Mouse (Mus musculus): ENCODE measurements around the gene Cd28. TPM values are rescaled to one million over a fixed set of nuclear protein-coding genes. Genes with fewer than 3 reads are reported as not detected.

Gene Cd28
- polyA plus RNA-seq, 1 experiment = 0.02 TPM

GRCm38 (mm10) chr1:60702641-60703040, 14.0 kb upstream of the Cd28 start:
- no peak overlapping the region for H3K4me3 ChIP-seq (ENCODE audit: control insufficient read depth, low read depth, low read length)
- no peaks in the 10 kb centered on the region for H3K36me3 ChIP-seq (ENCODE audit: control insufficient read depth, insufficient read depth, low read length)
- no peaks in the 10 kb centered on the region for H3K27me3 ChIP-seq (ENCODE audit: control insufficient read depth, insufficient read depth, low read length)
- no peak overlapping the region for H3K27ac ChIP-seq (ENCODE audit: control insufficient read depth, insufficient read depth, low read depth, low read length)
- TF ChIP-seq CTCF (IDR thresholded peaks at IDR 0.05; ENCODE audit: control insufficient read depth, insufficient read depth, insufficient replicate concordance, low read depth, low read length) (no peak), POLR2A (IDR thresholded peaks at IDR 0.05; ENCODE audit: control insufficient read depth, low read depth, low read length) (no peak)
- H3K4me1 ChIP-seq (ENCODE audit: control insufficient read depth, insufficient read depth, low read length) = no peaks in the 10 kb centered on the region

- Histone ChIP-seq H3K4me3 (ENCODE audit: control insufficient read depth, low read depth, low read length) (no peak overlapping the region), H3K27me3 (ENCODE audit: control insufficient read depth, insufficient read depth, low read length) (no peaks in the 10 kb centered on the region), H3K4me1 (ENCODE audit: control insufficient read depth, insufficient read depth, low read length) (no peaks in the 10 kb centered on the region), H3K36me3 (ENCODE audit: control insufficient read depth, insufficient read depth, low read length) (no peaks in the 10 kb centered on the region), H3K27ac (ENCODE audit: control insufficient read depth, insufficient read depth, low read depth, low read length) (no peak overlapping the region)
- TF ChIP-seq CTCF (IDR thresholded peaks at IDR 0.05; ENCODE audit: control insufficient read depth, insufficient read depth, insufficient replicate concordance, low read depth, low read length) (no peak), POLR2A (IDR thresholded peaks at IDR 0.05; ENCODE audit: control insufficient read depth, low read depth, low read length) (no peak)
Measured at GRCm38 (mm10) chr1:60713238-60713637, 3.4 kb upstream of the Cd28 start.

- Histone ChIP-seq H3K27ac (ENCODE audit: control insufficient read depth, insufficient read depth, low read depth, low read length) (no peak overlapping the region), H3K4me1 (ENCODE audit: control insufficient read depth, insufficient read depth, low read length) (no peaks in the 10 kb centered on the region), H3K4me3 (ENCODE audit: control insufficient read depth, low read depth, low read length) (no peak overlapping the region), H3K36me3 (ENCODE audit: control insufficient read depth, insufficient read depth, low read length) (no peaks in the 10 kb centered on the region), H3K27me3 (ENCODE audit: control insufficient read depth, insufficient read depth, low read length) (no peaks in the 10 kb centered on the region)
- TF ChIP-seq POLR2A (IDR thresholded peaks at IDR 0.05; ENCODE audit: control insufficient read depth, low read depth, low read length) = no peak
- TF ChIP-seq CTCF (IDR thresholded peaks at IDR 0.05; ENCODE audit: control insufficient read depth, insufficient read depth, insufficient replicate concordance, low read depth, low read length) = no peak
Measured at GRCm38 (mm10) chr1:60715651-60716196, 876 bp upstream of the Cd28 start.

- H3K4me1 ChIP-seq (ENCODE audit: control insufficient read depth, insufficient read depth, low read length) = no peaks in the 10 kb centered on the region
- H3K4me3 ChIP-seq (ENCODE audit: control insufficient read depth, low read depth, low read length) = no peak overlapping the region
- no peak for TF ChIP-seq POLR2A (IDR thresholded peaks at IDR 0.05; ENCODE audit: control insufficient read depth, low read depth, low read length)
- TF ChIP-seq CTCF (IDR thresholded peaks at IDR 0.05; ENCODE audit: control insufficient read depth, insufficient read depth, insufficient replicate concordance, low read depth, low read length) = no peak
- H3K27ac ChIP-seq (ENCODE audit: control insufficient read depth, insufficient read depth, low read depth, low read length) = no peak overlapping the region
- H3K27me3 ChIP-seq (ENCODE audit: control insufficient read depth, insufficient read depth, low read length) = no peaks in the 10 kb centered on the region
- H3K36me3 ChIP-seq (ENCODE audit: control insufficient read depth, insufficient read depth, low read length) = no peaks in the 10 kb centered on the region
Measured at GRCm38 (mm10) chr1:60718580-60718979, 2.0 kb downstream of the Cd28 start.

- H3K36me3 ChIP-seq (ENCODE audit: control insufficient read depth, insufficient read depth, low read length) = no peaks in the 10 kb centered on the region
- no peak for TF ChIP-seq POLR2A (IDR thresholded peaks at IDR 0.05; ENCODE audit: control insufficient read depth, low read depth, low read length)
- TF ChIP-seq CTCF (IDR thresholded peaks at IDR 0.05; ENCODE audit: control insufficient read depth, insufficient read depth, insufficient replicate concordance, low read depth, low read length) = no peak
Measured at GRCm38 (mm10) chr1:60723555-60723954, 7.0 kb downstream of the Cd28 start.

GRCm38 (mm10) chr1:60731940-60732339, 15.3 kb downstream of the Cd28 start:
- H3K27ac ChIP-seq (ENCODE audit: control insufficient read depth, insufficient read depth, low read depth, low read length) = no peak overlapping the region
- H3K27me3 ChIP-seq (ENCODE audit: control insufficient read depth, insufficient read depth, low read length) = no peaks in the 10 kb centered on the region
- no peak overlapping the region for H3K4me3 ChIP-seq (ENCODE audit: control insufficient read depth, low read depth, low read length)
- no peaks in the 10 kb centered on the region for H3K36me3 ChIP-seq (ENCODE audit: control insufficient read depth, insufficient read depth, low read length)
- TF ChIP-seq POLR2A (IDR thresholded peaks at IDR 0.05; ENCODE audit: control insufficient read depth, low read depth, low read length) = no peak
- TF ChIP-seq CTCF (IDR thresholded peaks at IDR 0.05; ENCODE audit: control insufficient read depth, insufficient read depth, insufficient replicate concordance, low read depth, low read length) = no peak
- no peaks in the 10 kb centered on the region for H3K4me1 ChIP-seq (ENCODE audit: control insufficient read depth, insufficient read depth, low read length)

More at GRCm38 (mm10) chr1:60723555-60723954, 7.0 kb downstream of the Cd28 start:
- Histone ChIP-seq H3K27me3 (ENCODE audit: control insufficient read depth, insufficient read depth, low read length) (no peaks in the 10 kb centered on the region), H3K4me3 (ENCODE audit: control insufficient read depth, low read depth, low read length) (no peak overlapping the region), H3K27ac (ENCODE audit: control insufficient read depth, insufficient read depth, low read depth, low read length) (no peak overlapping the region), H3K4me1 (ENCODE audit: control insufficient read depth, insufficient read depth, low read length) (no peaks in the 10 kb centered on the region)

GRCm38 (mm10) chr1:60735072-60735907, 18.7 kb downstream of the Cd28 start:
- H3K27me3 ChIP-seq (ENCODE audit: control insufficient read depth, insufficient read depth, low read length) = no peaks in the 10 kb centered on the region
- H3K36me3 ChIP-seq (ENCODE audit: control insufficient read depth, insufficient read depth, low read length) = no peaks in the 10 kb centered on the region
- H3K4me1 ChIP-seq (ENCODE audit: control insufficient read depth, insufficient read depth, low read length) = no peaks in the 10 kb centered on the region
- TF ChIP-seq POLR2A (IDR thresholded peaks at IDR 0.05; ENCODE audit: control insufficient read depth, low read depth, low read length) (no peak), CTCF (IDR thresholded peaks at IDR 0.05; ENCODE audit: control insufficient read depth, insufficient read depth, insufficient replicate concordance, low read depth, low read length) (no peak)
- no peak overlapping the region for H3K4me3 ChIP-seq (ENCODE audit: control insufficient read depth, low read depth, low read length)
- no peak overlapping the region for H3K27ac ChIP-seq (ENCODE audit: control insufficient read depth, insufficient read depth, low read depth, low read length)

Measured in testis, adult 2 months (tissue).